Mouse (Mus musculus) thymus, adult 2 months (tissue): ENCODE data around the gene 1810043G02Rik.

Experiments
- CTCF ChIP-seq: fragments of 200-500 bp; IDR thresholded peaks from 2 replicates; pipeline ENCODE4 v1.5.1; 2012; ENCODE audit warnings: mild to moderate bottlenecking, control low read depth, low read length, moderate library complexity, borderline replicate concordance; ENCODE audit not compliant: control insufficient read depth, poor library complexity, insufficient read depth; ENCODE audit errors: extremely low read depth
- POLR2A ChIP-seq: fragments of 200-500 bp; IDR thresholded peaks from 2 replicates; pipeline ENCODE4 v1.6.1; 2012; ENCODE audit warnings: mild to moderate bottlenecking, low read length, control low read depth, moderate library complexity; ENCODE audit not compliant: control insufficient read depth, poor library complexity, insufficient read depth; ENCODE audit errors: extremely low read depth

DNA sequence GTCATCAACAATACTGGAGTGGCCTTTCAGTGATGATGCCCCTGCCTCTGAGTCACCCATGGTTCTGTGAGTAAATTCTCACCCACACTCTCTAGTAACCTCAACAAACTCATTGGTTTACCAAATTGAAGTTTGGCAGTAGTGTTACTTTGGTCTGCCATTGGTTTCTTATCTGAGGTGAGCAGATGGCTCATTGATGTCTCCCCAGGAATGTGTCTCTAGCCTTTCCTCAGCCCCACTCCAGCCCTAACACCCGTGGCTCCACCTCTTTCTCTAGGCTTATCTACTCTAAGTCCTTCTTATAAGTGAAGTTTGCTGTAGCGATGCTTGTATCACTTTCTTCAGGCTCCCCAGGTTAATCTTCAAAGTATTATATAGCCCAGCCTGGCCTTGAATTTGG lies 38.6 kb upstream of the 1810043G02Rik start:
- TF ChIP-seq CTCF (no peak), POLR2A (no peak)
